Mouse (Mus musculus): ENCODE measurements at regions not wholly inside any gene's neighbourhood (a gene's known extent, or its start where the extent isn't known, plus 50 kb on each side); places are given as distances from the start of the nearest gene placed in this dataset.
"Not testable (repeated sequence)": the region's sequence is repeated elsewhere in the genome, so short reads cannot be mapped to it uniquely, and the experiment has no call there.

DNA sequence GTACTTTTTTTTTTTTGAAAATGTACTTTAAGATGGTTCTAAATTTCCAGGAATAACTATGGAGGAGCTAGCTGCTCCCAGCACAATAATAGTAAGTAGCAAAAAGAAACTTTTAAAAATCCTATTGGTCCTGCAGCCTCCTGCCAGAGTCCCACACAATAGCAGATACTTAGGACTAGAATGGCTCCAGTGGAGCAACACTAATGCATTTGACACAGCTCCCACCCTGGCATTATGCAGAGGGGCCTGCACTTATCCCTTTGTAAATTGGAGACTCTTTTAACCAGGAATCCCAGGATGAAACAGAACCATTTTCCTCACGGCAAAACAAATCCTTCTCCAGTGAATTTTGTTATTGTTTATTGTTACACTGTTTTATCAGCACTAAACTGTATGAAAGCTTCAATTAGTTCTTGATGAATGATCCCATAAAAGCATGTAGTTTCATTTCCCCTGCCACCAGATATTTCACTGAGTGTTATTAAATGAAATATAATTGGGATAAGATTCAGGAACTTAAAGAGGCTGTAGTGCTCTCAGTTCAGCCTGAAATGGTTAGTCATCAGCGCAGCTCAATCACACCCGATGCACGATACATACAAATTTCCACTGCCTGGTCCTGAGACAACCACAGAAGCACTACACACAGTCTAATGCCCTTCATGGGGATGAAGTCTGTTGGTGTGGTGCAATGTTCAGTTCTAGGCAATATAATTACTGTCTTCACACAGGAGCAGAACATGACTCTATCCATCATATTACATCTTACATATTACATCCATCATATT, 708.6 kb upstream of the Mms22l start:
- DNase-seq = no peak

DNA sequence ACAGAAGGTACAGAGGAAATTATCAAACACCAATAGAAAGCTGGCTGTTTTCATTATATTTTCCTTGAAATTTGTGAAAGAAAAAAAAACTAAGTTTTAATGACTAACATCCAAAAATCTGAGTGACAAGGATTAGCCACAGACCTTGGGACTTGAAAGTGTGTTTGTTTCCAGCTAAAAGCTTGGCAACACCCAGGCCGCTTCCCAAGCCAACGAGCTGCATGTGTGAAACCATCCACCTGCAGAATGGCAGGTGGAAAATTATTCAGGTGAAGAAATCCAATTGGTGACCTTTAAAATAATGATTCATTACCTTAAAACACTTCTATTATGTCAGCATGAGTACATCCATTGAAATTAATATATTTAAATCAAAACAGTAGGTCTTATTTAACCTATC, 672.7 kb upstream of the Mms22l start:
- DNase-seq = no peak

DNA sequence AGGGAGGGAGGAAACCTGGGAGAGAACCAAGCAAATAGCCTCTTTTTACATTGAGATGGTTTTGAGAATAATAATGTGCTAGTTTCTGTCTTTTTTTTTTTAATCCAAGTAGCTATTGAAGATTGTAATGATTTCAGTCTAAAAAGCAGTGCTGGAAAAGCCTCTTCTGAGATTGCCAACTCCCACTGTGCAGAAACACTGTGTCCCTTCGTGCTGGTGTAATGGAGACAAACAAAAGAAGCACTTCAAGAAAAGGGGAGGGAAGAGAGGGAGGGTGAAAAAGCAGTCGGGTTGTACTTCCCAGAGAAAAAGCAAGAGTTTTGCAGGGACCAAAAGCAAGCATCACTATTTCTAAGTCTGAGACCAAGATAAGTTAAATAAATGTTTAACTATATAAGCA, 669.4 kb upstream of the Mms22l start:
- DNase-seq = no peak

DNA sequence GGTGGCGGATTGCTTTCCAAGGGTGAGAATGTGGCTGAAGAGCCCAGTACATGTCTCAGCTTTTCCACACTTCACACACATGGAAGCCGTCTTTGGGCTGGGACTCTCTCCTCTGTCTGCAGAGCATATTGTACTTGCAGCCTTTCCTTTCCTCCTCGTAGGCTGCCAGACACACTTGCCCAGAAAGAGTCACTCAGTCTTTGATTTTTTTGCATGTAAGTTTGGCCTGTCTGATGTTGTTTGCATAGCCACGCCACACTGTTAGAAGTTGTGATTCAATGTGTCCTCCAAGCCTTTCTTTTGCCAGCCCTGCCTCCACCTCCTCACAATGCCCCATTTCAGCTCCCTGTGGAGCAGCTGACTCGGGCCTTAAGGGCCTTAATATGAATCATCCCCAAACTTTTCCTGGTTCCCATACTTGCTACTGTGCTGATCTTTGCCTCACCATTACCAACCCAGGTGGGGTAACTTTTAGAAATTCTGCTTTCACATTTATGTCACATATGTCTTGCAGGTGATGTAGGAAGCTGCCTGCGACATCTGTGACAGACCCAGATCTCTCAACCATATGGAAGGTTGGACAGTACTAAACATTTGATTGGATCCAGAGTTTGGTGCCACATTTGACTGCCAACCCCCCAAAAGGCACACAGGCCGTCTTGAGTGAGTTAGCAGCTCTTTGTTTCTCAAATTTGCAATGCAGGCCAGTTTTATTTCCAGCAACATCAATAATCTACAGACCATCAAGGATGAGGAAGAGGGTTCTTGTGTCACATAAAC, 663.7 kb upstream of the Mms22l start:
- no peak for DNase-seq

DNA sequence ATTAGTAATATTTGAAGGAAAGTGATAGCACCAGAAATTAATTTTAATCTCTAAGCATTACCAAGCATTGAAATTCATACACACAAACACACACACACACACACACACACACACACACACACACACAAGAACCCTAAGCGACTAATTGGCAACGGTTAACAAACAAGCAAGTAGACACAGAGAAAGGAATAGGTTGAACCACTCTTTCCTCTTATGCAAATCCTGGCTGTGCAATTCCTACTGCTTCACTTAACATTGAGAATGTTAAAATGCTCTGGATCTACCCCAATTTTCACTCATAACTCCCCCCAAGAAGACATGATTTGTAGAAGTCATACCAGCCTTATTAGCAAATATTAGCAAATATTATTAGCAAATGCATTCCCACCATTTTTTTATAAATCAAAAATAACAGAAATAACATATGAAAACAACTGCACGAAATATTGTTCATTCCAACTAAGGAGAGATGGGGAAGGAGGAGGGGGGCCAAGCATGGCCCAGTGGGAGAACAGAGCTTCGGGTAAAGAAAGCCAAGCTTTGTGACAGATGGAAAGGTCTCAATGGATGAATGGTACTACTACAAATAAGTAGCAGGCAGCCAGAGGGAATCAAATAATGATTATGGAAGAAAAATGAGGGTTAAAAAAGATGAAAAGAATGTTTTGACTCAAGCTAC, 652.5 kb upstream of the Mms22l start:
- DNase-seq = no peak

DNA sequence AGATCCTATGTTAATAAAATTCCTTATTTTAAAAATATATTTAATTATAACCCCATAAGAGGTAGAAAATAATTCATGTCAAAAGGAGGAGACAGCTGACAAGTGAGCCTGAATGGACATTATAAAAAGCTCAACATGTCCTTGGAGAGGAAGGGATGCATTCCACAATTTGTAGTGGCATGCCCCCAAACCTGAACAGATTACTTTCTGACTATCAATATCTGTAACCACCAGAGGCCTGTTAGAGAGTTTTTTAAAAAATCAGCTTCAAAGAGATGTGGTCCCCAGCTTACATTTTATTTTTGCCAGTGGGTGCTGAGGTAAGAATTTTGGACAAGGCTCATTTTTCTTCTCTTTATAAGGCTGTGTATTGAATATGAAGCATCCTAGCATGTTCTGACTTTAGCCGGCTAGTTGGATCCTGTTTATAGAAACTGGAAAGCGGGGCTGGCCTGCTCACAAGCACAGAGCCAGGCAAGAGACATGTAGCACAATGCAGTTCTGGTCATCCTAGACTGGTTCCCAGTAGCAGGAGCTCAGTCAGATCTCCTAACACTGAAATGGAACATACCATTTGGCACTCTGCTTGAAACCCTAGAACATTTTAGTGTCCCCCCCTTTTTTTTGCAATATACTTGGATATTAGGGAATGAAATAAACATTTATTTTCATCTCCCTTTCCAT, 651.8 kb upstream of the Mms22l start:
- no peak for DNase-seq

DNA sequence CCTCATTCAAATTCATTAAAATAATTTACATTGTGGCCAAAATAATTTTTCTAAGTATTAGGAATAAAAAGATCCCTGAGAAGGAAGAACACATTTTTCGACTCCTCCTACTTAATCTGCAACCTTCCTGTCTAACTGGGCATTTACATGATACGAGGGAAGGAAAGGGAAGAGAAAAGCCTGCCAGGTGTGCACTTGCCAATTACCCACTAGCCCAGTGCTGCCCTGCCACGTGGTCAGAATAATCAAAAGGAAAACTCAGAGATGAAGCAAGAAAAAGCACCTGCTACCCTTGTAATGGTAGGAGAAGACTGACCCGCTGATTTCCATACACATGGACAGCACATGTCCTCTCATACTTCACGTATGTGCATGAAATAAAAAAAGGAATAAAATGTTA, 651.0 kb upstream of the Mms22l start:
- no peak for DNase-seq

DNA sequence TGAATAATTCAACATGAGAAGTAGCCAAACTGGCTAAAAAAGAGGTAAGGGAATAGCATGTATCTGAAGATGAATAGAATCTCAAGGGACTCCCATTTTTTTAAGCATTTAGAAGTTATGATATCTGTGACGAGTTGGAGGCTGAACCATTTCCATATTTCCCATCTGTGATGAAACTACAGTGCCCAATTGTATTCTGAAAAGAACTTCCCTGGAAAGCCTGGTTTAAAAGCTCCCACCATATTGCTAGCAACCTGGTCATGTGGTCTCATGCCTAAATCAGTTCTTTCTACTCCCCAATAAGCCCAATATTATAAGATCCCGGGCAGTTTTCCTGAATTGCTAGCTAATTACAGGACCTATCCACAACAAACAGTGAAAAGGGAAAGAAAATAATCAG, 645.6 kb upstream of the Mms22l start:
- no peak for DNase-seq

DNA sequence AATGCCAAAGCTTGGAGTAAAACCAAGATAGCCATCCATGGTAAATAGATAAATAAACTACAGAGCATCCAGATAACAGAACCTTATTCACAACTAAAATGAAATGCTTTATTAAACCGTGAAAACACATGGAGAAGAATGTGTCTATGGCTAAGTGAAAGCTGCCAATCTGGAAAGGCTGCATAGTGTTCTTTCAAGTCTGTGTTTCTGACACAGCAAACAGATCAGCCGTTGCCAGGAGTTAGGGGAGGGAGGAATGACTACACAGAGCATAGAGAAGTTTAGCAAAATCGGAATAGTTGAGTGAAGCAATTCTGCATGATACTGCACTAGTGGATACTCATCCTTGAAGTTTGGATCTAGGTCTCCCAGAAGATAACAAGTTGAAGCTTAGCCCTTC, 633.8 kb upstream of the Mms22l start:
- DNase-seq = no peak

DNA sequence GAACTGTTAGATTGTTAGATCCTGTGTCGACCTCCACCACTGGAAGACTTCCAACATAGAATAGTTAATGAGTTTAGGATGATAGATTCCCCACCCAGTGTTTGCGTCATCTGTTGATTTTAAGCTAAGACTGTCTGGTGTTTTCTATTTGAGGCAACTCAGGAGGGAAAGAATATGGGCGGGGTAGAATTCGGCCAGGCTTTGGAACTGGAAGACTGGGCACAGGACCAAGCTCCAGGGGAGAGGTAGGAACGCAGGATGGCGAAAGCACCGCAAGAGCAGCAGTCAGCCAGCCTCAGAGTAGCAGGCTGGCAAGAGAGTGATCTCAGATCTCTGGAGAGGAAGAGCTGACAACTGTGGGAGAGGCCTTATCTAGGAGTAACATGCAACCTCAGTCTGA, 616.2 kb upstream of the Mms22l start:
- no peak for DNase-seq

DNA sequence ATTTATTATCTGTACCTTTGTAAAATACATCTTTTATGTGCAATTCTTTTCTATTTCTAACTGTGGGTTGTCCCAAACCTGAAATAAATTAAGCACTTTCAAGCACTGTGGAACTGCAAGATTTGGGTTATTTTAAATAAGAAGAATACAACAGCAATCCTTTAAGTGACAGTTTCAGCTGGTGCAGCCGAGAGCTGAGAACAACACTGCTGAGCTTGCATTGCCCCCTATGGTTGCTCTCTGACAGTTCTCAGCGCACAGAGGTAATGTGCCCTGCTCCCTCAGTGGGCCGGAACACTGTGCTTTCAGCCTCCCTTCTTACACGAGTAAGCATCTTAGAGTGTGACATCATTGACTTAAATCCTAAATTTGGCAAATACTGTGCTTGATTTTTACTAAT, 582.9 kb upstream of the Mms22l start:
- DNase-seq = no peak

DNA sequence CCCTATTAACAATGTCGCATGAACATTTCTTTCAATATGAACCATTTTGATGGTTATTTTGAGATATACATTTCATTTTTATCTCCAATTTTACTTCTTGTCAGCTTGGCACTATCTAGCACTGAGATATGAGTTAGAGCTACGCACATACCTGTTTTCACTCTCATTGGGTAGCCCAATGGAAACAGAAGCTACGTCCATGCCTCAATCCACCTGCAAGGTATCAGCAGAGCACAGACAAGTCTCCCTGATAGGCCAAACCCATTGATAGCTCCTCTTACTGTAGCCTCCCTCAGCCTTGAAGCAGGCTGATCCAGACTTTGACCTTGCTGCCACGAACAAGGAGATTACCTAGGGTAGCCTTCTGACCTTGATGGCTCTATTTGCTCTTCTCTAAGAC, 582.4 kb upstream of the Mms22l start:
- DNase-seq = no peak

DNA sequence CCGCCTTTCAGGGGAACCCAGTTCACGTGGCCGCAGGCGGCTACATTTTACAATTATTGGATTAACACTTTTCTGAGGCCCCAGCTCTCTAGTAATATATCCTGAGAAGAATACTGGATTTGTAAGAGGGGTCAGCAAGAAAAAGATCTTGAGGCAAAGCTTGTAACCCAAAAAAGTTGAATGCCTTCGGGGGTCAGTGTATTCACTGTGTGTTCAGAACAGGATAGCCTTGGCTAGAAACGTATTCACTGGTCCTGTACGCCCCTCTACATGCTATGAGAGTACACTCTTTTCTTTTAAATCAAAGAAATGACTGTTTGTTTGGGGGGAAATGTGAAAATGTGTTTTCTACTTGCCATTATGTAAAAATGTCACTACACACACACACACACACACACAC, 581.8 kb upstream of the Mms22l start:
- DNase-seq = no peak

DNA sequence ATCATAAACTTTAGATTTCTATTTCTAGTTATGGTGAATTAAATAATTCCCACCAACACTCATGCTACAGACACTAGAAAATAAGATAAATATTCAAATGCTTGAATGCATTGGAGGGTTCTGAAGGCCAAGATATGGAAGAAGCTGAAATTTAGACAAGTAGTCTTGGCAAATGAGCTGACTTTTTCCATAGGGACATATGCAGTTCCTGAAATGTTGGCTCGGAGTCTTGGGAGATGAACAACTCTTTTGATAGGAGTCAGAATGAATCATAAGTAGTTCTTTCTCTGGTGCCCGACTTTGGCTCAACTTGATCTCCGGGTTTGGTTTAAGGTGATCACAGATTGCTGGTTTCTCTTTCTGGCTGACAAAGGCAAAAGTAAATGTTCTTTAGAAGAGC, 574.7 kb upstream of the Mms22l start:
- DNase-seq = no peak

DNA sequence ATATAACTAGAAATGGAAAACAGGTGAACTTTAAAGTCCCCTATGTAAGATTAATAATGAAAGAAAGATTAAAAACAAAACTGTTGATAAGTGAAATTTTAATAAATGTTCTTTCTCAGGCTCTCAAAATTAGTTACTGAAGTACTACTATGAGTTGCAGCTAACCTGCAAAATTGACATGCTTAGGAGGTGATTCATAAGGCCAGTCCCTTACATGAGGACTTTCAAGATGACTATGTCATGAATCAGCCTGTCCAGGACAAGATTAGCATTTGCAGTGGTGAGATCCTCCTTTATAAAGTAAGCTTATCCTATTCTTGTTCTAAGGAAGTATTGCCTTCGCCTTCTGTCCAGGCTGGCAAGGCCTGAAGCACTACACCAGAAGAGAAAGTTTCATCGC, 542.1 kb upstream of the Mms22l start:
- no peak for DNase-seq

DNA sequence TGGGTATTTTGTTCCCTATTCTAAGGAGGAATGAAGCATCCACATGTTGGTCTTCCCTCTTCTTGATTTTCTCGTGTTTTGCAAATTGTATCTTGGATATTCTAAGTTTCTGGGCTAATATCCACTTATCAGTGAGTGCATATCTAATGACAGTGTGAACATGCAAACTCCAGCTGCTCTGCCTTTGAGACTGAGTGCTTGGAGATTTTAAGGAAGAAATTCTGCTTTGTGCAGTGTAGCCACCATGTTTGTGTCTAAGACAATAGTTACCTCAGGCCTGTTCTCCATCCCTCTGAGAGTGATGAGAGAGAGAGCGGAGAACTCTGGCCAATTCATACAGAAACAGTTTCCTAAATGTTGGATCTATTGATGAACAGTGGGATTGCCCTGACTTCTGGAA, 514.1 kb upstream of the Mms22l start:
- not testable (repeated sequence) for DNase-seq

DNA sequence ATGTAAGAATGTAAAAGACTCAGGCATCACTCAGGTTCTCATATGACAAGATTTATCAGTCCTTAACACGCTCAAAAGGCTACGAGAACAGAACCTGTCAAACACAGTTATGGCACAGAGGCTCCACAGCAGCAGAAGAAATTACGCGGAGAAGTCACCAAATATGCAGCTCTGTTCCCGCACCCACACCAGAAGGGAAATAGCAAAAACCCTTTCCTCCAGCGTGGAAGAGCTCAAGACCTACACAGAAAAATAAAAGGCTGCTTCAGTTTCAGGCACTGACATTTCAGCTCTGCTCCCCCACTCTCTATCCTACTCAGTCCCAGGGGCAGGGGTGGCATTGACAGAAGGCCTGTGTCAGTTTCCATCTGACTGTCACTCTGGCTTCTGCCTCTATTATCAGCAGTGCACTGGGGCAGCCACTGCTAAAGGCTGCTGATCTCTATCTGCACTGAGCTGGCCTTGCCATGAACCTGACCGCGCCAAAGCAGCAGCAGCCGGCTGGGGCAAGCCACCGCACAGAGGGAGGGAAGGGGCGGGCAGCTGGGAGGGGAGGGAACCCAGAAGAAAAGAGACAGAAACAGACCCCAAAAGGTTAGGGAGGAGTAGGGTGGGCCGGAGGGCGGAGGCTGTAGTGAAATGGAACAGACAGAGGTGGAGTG, 513.3 kb upstream of the Mms22l start:
- DNase-seq = no peak

DNA sequence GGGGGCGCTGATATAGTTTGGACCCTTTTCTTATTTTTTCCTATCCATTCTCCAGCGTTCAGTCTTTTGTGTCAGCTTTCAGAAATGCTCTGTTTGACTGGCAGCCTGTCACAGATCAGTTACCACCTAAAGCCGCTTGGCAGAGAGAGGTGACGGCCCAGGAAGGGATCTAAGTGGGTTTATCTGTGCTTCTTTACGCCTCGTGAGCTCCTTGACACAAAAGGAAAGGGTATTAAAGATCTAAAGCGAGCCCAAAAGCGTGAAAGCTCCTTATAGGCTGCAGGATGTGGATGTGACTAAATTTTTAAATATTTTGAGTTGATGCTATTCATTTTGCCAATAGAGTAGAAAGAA, 512.8 kb upstream of the Mms22l start:
- no peak for DNase-seq

DNA sequence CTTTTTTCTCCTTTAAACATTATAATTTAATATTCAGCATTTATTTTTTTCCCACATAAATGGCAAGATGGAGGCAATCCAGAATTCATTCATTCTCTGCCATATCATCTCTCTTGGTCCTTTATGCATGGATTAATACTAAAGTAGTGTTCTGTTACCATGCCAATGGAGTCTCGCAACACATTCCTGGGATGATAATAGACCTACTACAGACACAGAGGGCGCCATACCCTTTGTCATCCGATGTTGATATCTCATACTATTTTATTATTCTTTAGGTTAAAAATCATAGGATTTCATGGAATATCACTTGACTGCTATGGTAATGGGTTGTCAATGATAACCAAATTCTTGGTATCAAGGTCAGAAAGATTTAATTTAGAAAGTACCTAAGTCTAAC, 512.2 kb upstream of the Mms22l start:
- DNase-seq = no peak

DNA sequence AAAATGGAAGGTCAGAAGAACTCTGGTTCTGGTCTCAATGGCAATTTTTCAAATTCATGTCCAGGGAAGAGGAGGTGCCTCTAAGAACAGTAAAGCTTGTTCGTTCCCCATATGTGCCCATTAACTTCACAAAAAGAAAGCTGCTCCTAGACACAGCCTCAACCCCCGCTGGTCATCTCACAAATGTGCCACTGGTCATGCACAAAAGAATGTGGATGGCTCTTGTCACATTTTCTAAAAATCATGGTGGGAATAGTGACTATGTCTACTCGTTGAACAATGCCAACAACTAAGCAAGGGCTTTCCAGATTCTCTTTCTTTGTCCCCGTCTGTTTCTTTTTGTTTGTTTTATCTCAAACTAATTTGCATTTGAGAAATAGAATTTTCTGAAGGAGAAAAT, 510.3 kb upstream of the Mms22l start:
- DNase-seq = no peak

DNA sequence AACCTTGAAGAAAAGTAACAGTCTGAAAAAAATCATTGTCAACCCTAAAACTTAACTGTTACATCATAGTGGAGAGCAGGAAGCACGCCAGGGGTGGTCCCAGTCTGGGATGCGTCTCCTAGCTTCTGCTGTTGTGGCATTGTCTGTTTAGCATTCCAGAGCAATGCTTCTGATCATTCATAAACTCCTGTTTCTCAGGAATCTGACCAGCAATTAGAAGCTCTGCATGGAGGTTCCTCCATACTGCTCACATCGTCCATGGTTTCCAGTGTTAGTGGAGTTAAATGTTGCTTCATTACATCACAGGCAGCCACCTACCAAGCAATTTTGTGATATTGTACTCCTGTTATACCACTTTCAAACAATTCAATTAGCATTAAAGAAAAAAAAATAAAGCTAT, 502.4 kb upstream of the Mms22l start:
- DNase-seq = no peak

DNA sequence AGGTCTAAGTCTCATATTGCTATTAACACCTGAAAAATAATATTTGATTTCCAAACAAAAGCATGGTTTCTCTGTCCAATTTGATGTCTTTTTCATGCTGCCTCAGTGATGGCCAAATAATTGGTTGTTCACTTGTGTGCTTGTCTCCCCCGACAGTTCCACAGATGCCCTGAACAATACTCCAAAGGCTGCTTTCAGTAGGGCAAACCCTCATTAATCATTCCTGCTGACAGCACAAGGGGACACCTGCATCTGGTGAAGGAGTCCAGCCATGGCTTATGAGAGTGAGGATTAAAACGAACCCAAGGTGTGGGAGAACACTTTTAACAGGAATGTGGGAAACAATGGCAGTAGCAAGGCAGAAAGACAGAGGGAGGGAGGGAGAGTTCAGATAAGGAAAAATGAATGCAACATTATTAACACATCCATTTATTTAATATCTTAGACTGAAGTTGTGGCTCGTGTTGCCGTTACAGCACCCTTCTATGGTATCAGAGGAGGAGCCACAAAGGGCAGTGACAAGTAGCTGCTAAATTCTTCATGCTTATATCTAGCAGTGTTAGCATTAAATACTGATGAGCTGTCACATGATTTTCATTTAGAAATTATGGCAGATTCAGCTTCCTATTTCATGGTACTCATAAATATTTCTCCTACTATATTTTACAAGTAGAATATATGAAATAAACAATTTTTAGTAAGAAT, 501.8 kb upstream of the Mms22l start:
- no peak for DNase-seq

Measured in cerebellum, adult 11 months (tissue).